Mouse (Mus musculus) neural tube, embryonic 14.5 days (tissue): ENCODE data around the gene Kif20b. TPM values are rescaled to one million over a fixed set of nuclear protein-coding genes. Genes with fewer than 3 reads are reported as not detected.
A peak's percentile ranks its signal among the peaks of the same experiment; 100 is the strongest.

Experiments used
- ATAC-seq: fragments of 200-750 bp; cut with Nextera tagmentation; 2 replicates; pipeline ENCODE4 v1.8.0; 2017; ENCODE audit warnings: low read depth, mild to moderate bottlenecking, moderate TSS enrichment, moderate library complexity
- H3K27ac ChIP-seq: fragments of 300-500 bp; sonication (generic); 2 replicates; pipeline ENCODE4 v1.5.1; 2014; ENCODE audit warnings: low read depth, mild to moderate bottlenecking, control low read depth, low read length, moderate library complexity, mixed read lengths
- H3K27me3 ChIP-seq: fragments of 300-500 bp; sonication (generic); 2 replicates; pipeline ENCODE4 v1.6.1; 2014; ENCODE audit warnings: low read length; ENCODE audit not compliant: control insufficient read depth, insufficient read depth
- H3K36me3 ChIP-seq: fragments of 300-500 bp; sonication (generic); 2 replicates; pipeline ENCODE4 v1.6.1; 2014; ENCODE audit warnings: low read length, mixed read lengths; ENCODE audit not compliant: control insufficient read depth, insufficient read depth
- H3K4me1 ChIP-seq: fragments of 300-500 bp; sonication (generic); 2 replicates; pipeline ENCODE4 v1.6.1; 2014; ENCODE audit warnings: low read length; ENCODE audit not compliant: control insufficient read depth, insufficient read depth
- H3K4me2 ChIP-seq: fragments of 300-500 bp; sonication (generic); 2 replicates; pipeline ENCODE4 v1.6.1; 2014; ENCODE audit warnings: mild to moderate bottlenecking, low read depth, low read length, control low read depth
- H3K4me3 ChIP-seq: fragments of 300-500 bp; sonication (generic); 2 replicates; pipeline ENCODE4 v1.5.1; 2014; ENCODE audit warnings: low read depth, low read length, control low read depth, mixed read lengths
- H3K9ac ChIP-seq: fragments of 300-500 bp; sonication (generic); replicated peaks from 2 replicates; pipeline ENCODE4 v1.6.1; 2014; ENCODE audit warnings: low read depth, mild to moderate bottlenecking, control low read depth, low read length, mixed read lengths
- H3K9me3 ChIP-seq: fragments of 300-500 bp; sonication (generic); 2 replicates; pipeline ENCODE4 v1.6.1; 2016; ENCODE audit warnings: low read length; ENCODE audit not compliant: control insufficient read depth
- WGBS: fragments of 180-500 bp; shearing (Covaris S2); extraction: QIAGEN DNeasy Blood & Tissue Kit; methylation state at CpG from one replicate; pipeline ENCODE4 v1.1.7; 2014; 5-methylcytosine and 5-hydroxymethylcytosine counted together
- polyA plus RNA-seq: library from polyadenylated mRNA; unstranded; fragments of >200 nt; fragmentation: Nextera tagmentation; extraction: Ambion mirVana; gene quantifications from 2 replicates; pipeline ENCODE4 v1.2.1, GENCODE M21; 2014

Kif20b gene
- polyA plus RNA-seq, result 4.1 and 8.4 TPM in 2 replicates

- Histone ChIP-seq H3K27ac (peak within 1 kb of the TSS; percentile 76), H3K4me2 (peak within 1 kb of the TSS; percentile 49), H3K9ac (peak within 1 kb of the TSS; percentile 60), H3K9me3 (no peaks in the 10 kb centered on the region), H3K27me3 (no peaks in the 10 kb centered on the region), H3K4me1 (peaks cover 4% of the 10 kb centered on the region; the same call in 1 of the 2 replicates), H3K36me3 (no peaks in the 10 kb centered on the region), H3K4me3 (peak within 1 kb of the TSS; percentile 76)
- under 1% methylated on average over 57 of the region's 57 CpGs for WGBS
- peak; percentile 97 for ATAC-seq
These were observed at the start of gene Kif20b for GRCm38 (mm10) chr19:34921652-34922602. Gene Kif20b (plus strand): TSS chr19:34922361.

- Histone ChIP-seq H3K9me3 (no peaks in the 10 kb centered on the region), H3K27ac (no peak overlapping the region), H3K36me3 (no peaks in the 10 kb centered on the region), H3K9ac (no peak overlapping the region), H3K4me2 (peak overlapping the region; percentile 81; the same call in 1 of the 2 replicates), H3K4me3 (no peak overlapping the region), H3K27me3 (no peaks in the 10 kb centered on the region), H3K4me1 (no peaks in the 10 kb centered on the region; the same call in 1 of the 2 replicates)
- 87% methylated on average over 7 of the region's 7 CpGs for WGBS
- ATAC-seq, result no peak
These were observed 45.5 kb upstream of the Kif20b start for GRCm38 (mm10) chr19:34876676-34877075.

GRCm38 (mm10) chr19:34877898-34878602 is 44.1 kb upstream of the Kif20b start:
- no peaks in the 10 kb centered on the region; the same call in 1 of the 2 replicates for H3K4me1 ChIP-seq
- H3K9ac ChIP-seq, result peak overlapping the region; percentile 94
- H3K9me3 ChIP-seq, result no peaks in the 10 kb centered on the region
- no peaks in the 10 kb centered on the region for H3K36me3 ChIP-seq
- H3K27ac ChIP-seq, result peak overlapping the region; percentile 98
- no peaks in the 10 kb centered on the region for H3K27me3 ChIP-seq
- WGBS, result under 1% methylated on average over 44 of the region's 45 CpGs
- H3K4me3 ChIP-seq, result peak overlapping the region; percentile 99
- peak; percentile 97 for ATAC-seq
- peak overlapping the region; percentile 81 for H3K4me2 ChIP-seq

GRCm38 (mm10) chr19:34878603-34879541 is 43.3 kb upstream of the Kif20b start, which contains the start of gene Pank1:
Gene Pank1 (minus strand): TSS chr19:34879455.
- peak; percentile 79 for ATAC-seq
- no peaks in the 10 kb centered on the region for H3K36me3 ChIP-seq
- no peaks in the 10 kb centered on the region for H3K27me3 ChIP-seq
- WGBS, result 0% methylated on average over 70 of the region's 96 CpGs
- no peaks in the 10 kb centered on the region; the same call in 1 of the 2 replicates for H3K4me1 ChIP-seq
- H3K9me3 ChIP-seq, result no peaks in the 10 kb centered on the region
- peak within 1 kb of the TSS; percentile 94 for H3K9ac ChIP-seq
- peak within 1 kb of the TSS; percentile 98 for H3K27ac ChIP-seq
- H3K4me2 ChIP-seq, result peak within 1 kb of the TSS; percentile 81
- peak within 1 kb of the TSS; percentile 99 for H3K4me3 ChIP-seq

- Histone ChIP-seq H3K4me1 (no peaks in the 10 kb centered on the region; the same call in 1 of the 2 replicates), H3K27ac (peak overlapping the region; percentile 98), H3K9ac (peak overlapping the region; percentile 94; the same call in 1 of the 2 replicates), H3K4me2 (peak overlapping the region; percentile 81), H3K4me3 (peak overlapping the region; percentile 99), H3K36me3 (no peaks in the 10 kb centered on the region), H3K27me3 (no peaks in the 10 kb centered on the region), H3K9me3 (no peaks in the 10 kb centered on the region)
- 11% methylated on average over 6 of the region's 6 CpGs for WGBS
- ATAC-seq, result no peak
These were observed 42.5 kb upstream of the Kif20b start for GRCm38 (mm10) chr19:34879624-34880023.

- Histone ChIP-seq H3K4me3 (no peak overlapping the region), H3K4me1 (no peaks in the 10 kb centered on the region; the same call in 1 of the 2 replicates), H3K4me2 (no peak overlapping the region), H3K9ac (no peak overlapping the region), H3K9me3 (no peaks in the 10 kb centered on the region), H3K27ac (no peak overlapping the region), H3K27me3 (no peaks in the 10 kb centered on the region), H3K36me3 (no peaks in the 10 kb centered on the region)
- 87% methylated on average over 5 of the region's 5 CpGs for WGBS
- ATAC-seq, result no peak
These were observed 41.0 kb upstream of the Kif20b start for GRCm38 (mm10) chr19:34881160-34881559.

GRCm38 (mm10) chr19:34882443-34882842 is 39.7 kb upstream of the Kif20b start:
- no peaks in the 10 kb centered on the region; the same call in 1 of the 2 replicates for H3K4me1 ChIP-seq
- H3K27ac ChIP-seq, result no peak overlapping the region
- ATAC-seq, result no peak
- H3K36me3 ChIP-seq, result no peaks in the 10 kb centered on the region
- H3K4me3 ChIP-seq, result no peak overlapping the region
- no peak overlapping the region for H3K9ac ChIP-seq
- H3K9me3 ChIP-seq, result no peaks in the 10 kb centered on the region
- H3K4me2 ChIP-seq, result no peak overlapping the region
- no peaks in the 10 kb centered on the region for H3K27me3 ChIP-seq
- WGBS, result 91% methylated on average over 2 of the region's 2 CpGs

- H3K9me3 ChIP-seq, result no peaks in the 10 kb centered on the region
- H3K36me3 ChIP-seq, result no peaks in the 10 kb centered on the region
- WGBS, result 94% methylated on average over 3 of the region's 3 CpGs
- no peak for ATAC-seq
- H3K4me3 ChIP-seq, result no peak overlapping the region
- H3K4me2 ChIP-seq, result no peak overlapping the region
- no peak overlapping the region for H3K27ac ChIP-seq
- H3K9ac ChIP-seq, result no peak overlapping the region
- H3K27me3 ChIP-seq, result no peaks in the 10 kb centered on the region
- no peaks in the 10 kb centered on the region; the same call in 1 of the 2 replicates for H3K4me1 ChIP-seq
These were observed 38.5 kb upstream of the Kif20b start for GRCm38 (mm10) chr19:34883526-34884224.
